ENCODE assay signal across 20 mouse cellular contexts in genomic region chr10:51869409-51869808, GRCm38 (mm10).
DNase-seq lines count a peak whose midpoint lies in the region; ATAC-seq and TF ChIP-seq lines count a peak whose summit lies in the region.
"Had no signal": no experiment of that assay in that cellular context is flagged by ENCODE, and none has a peak within 500 bp of the region (broad histone marks: within the 10 kb centered on the region; RNA-seq: fewer than 3 reads in every experiment).

No protein-coding gene starts in this region.

- DNase-seq in hindbrain, embryonic 10.5 days (ENCODE audit: low spot score): no peak
- no peak for DNase-seq in limb, embryonic 10.5 days (ENCODE audit: low spot score)
- DNase-seq in thymus, postnatal 0 days (ENCODE audit: low spot score): no peak
- DNase-seq in left cerebral cortex, adult 2 months (ENCODE audit: extremely low spot score in 1 of 2, low spot score in 2 of 2): no peak
- DNase-seq: adrenal gland, adult 2 months; adrenal gland, postnatal 10 days; adrenal gland, postnatal 25 days; cerebellum, adult 11-12 months; cerebellum, adult 2 months; cerebellum, adult 9-10 months; cerebellum, postnatal 10 days; cerebellum, postnatal 25 days; forebrain, postnatal 0 days had no signal

- no peak overlapping the region for H3K27ac ChIP-seq in hindbrain, embryonic 16.5 days (ENCODE audit: low read depth, low read length)
- H3K27ac ChIP-seq in hindbrain, embryonic 10.5 days: no peak overlapping the region
- H3K27ac ChIP-seq in limb, embryonic 12.5 days: no peak overlapping the region
- H3K27ac ChIP-seq in limb, embryonic 10.5 days: no peak overlapping the region
- H3K27ac ChIP-seq in limb, embryonic 13.5 days: no peak overlapping the region
- H3K27ac ChIP-seq in left cerebral cortex, adult 2 months: no peak overlapping the region
- H3K27ac ChIP-seq: embryonic facial prominence, embryonic 13.5 days; forebrain, embryonic 13.5 days; forebrain, embryonic 15.5 days had no signal

- WGBS in hindbrain, embryonic 16.5 days: 81% methylated on average over 3 of the region's 3 CpGs
- 86% methylated on average over 3 of the region's 3 CpGs for WGBS in hindbrain, embryonic 10.5 days
- 51% methylated on average over 3 of the region's 3 CpGs for WGBS in limb, embryonic 12.5 days
- 78% methylated on average over 3 of the region's 3 CpGs for WGBS in limb, embryonic 10.5 days
- 50% methylated on average over 3 of the region's 3 CpGs for WGBS in limb, embryonic 13.5 days

- no peak for TF ChIP-seq CTCF in left cerebral cortex, adult 2 months (IDR thresholded peaks at IDR 0.05)

- ATAC-seq in hindbrain, embryonic 16.5 days: peak; percentile 27; the same call in 1 of the 2 replicates
- ATAC-seq in limb, embryonic 12.5 days (ENCODE audit: insufficient number of reproducible peaks, insufficient read depth, low FRiP score, low TSS enrichment, low read depth): peak; percentile 63; the same call in 1 of the 2 replicates
- peak; percentile 61 for ATAC-seq in limb, embryonic 13.5 days (ENCODE audit: low FRiP score, low read depth)
- ATAC-seq: forebrain, embryonic 13.5 days; forebrain, embryonic 15.5 days; forebrain, postnatal 0 days had no signal

- intact Hi-C loops in left cerebral cortex, adult 2 months (cut with DNase I): no loop called here

- no peaks in the 10 kb centered on the region for H3K36me3 ChIP-seq in hindbrain, embryonic 16.5 days (ENCODE audit: control insufficient read depth, insufficient read depth, low read length)
- H3K36me3 ChIP-seq in hindbrain, embryonic 10.5 days: no peaks in the 10 kb centered on the region
- no peaks in the 10 kb centered on the region for H3K36me3 ChIP-seq in limb, embryonic 12.5 days
- no peaks in the 10 kb centered on the region for H3K36me3 ChIP-seq in limb, embryonic 10.5 days
- no peaks in the 10 kb centered on the region for H3K36me3 ChIP-seq in limb, embryonic 13.5 days
- H3K36me3 ChIP-seq in myocyte (ENCODE audit: control insufficient read depth, insufficient read depth): no peaks in the 10 kb centered on the region
- H3K36me3 ChIP-seq: embryonic facial prominence, embryonic 13.5 days; forebrain, embryonic 15.5 days had no signal

- H3K27me3 ChIP-seq in hindbrain, embryonic 16.5 days (replicated peaks; ENCODE audit: control insufficient read depth, insufficient read depth, low read length): no peaks in the 10 kb centered on the region
- H3K27me3 ChIP-seq in hindbrain, embryonic 10.5 days (ENCODE audit: insufficient read depth, poor library complexity, severe bottlenecking): no peaks in the 10 kb centered on the region
- H3K27me3 ChIP-seq in limb, embryonic 12.5 days: no peaks in the 10 kb centered on the region
- no peaks in the 10 kb centered on the region for H3K27me3 ChIP-seq in limb, embryonic 10.5 days (ENCODE audit: low read depth, poor library complexity, severe bottlenecking)
- no peaks in the 10 kb centered on the region for H3K27me3 ChIP-seq in limb, embryonic 13.5 days
- H3K27me3 ChIP-seq in myocyte (ENCODE audit: control insufficient read depth, insufficient read depth, insufficient read length): no peaks in the 10 kb centered on the region
- H3K27me3 ChIP-seq: embryonic facial prominence, embryonic 13.5 days; forebrain, embryonic 13.5 days; forebrain, embryonic 15.5 days had no signal

- H3K4me2 ChIP-seq in hindbrain, embryonic 16.5 days (ENCODE audit: low read length): no peak overlapping the region
- no peak overlapping the region for H3K4me2 ChIP-seq in limb, embryonic 12.5 days
- no peak overlapping the region for H3K4me2 ChIP-seq in limb, embryonic 13.5 days (replicated peaks)
- no peak overlapping the region for H3K4me2 ChIP-seq in myocyte (ENCODE audit: low read depth)
- H3K4me2 ChIP-seq: embryonic facial prominence, embryonic 13.5 days; forebrain, embryonic 13.5 days; forebrain, embryonic 15.5 days had no signal

- no peaks in the 10 kb centered on the region for H3K9me3 ChIP-seq in hindbrain, embryonic 16.5 days (ENCODE audit: control insufficient read depth, low read length)
- no peaks in the 10 kb centered on the region for H3K9me3 ChIP-seq in hindbrain, embryonic 10.5 days
- H3K9me3 ChIP-seq in limb, embryonic 12.5 days: no peaks in the 10 kb centered on the region
- H3K9me3 ChIP-seq in limb, embryonic 10.5 days (replicated peaks): no peaks in the 10 kb centered on the region
- no peaks in the 10 kb centered on the region for H3K9me3 ChIP-seq in limb, embryonic 13.5 days
- H3K9me3 ChIP-seq: embryonic facial prominence, embryonic 13.5 days; forebrain, embryonic 13.5 days; forebrain, embryonic 15.5 days had no signal

- no peak for TF ChIP-seq POLR2A in myocyte (IDR thresholded peaks at IDR 0.05; ENCODE audit: insufficient read length, low read depth)

- H3K4me1 ChIP-seq in hindbrain, embryonic 16.5 days (ENCODE audit: control insufficient read depth, insufficient read depth, low read depth, low read length): no peaks in the 10 kb centered on the region
- H3K4me1 ChIP-seq in hindbrain, embryonic 10.5 days (replicated peaks): no peaks in the 10 kb centered on the region
- no peaks in the 10 kb centered on the region for H3K4me1 ChIP-seq in limb, embryonic 12.5 days (replicated peaks)
- no peaks in the 10 kb centered on the region for H3K4me1 ChIP-seq in limb, embryonic 10.5 days
- H3K4me1 ChIP-seq in limb, embryonic 13.5 days: no peaks in the 10 kb centered on the region
- H3K4me1 ChIP-seq: embryonic facial prominence, embryonic 13.5 days; forebrain, embryonic 13.5 days; forebrain, embryonic 15.5 days had no signal

- no peak overlapping the region for H3K4me3 ChIP-seq in hindbrain, embryonic 16.5 days (ENCODE audit: low read length)
- no peak overlapping the region for H3K4me3 ChIP-seq in hindbrain, embryonic 10.5 days
- H3K4me3 ChIP-seq in limb, embryonic 12.5 days (replicated peaks): no peak overlapping the region
- no peak overlapping the region for H3K4me3 ChIP-seq in limb, embryonic 10.5 days
- H3K4me3 ChIP-seq in limb, embryonic 13.5 days: no peak overlapping the region
- no peak overlapping the region for H3K4me3 ChIP-seq in myocyte
- no peak overlapping the region for H3K4me3 ChIP-seq in left cerebral cortex, adult 2 months
- H3K4me3 ChIP-seq: embryonic facial prominence, embryonic 13.5 days; forebrain, embryonic 13.5 days; forebrain, embryonic 15.5 days had no signal

- no peak overlapping the region for H3ac ChIP-seq in myocyte (ENCODE audit: control insufficient read depth, insufficient read length)

- no peak overlapping the region for H3K9ac ChIP-seq in hindbrain, embryonic 16.5 days (ENCODE audit: low read depth, low read length)
- H3K9ac ChIP-seq in limb, embryonic 12.5 days (replicated peaks): no peak overlapping the region
- H3K9ac ChIP-seq in limb, embryonic 13.5 days: no peak overlapping the region
- H3K9ac ChIP-seq: embryonic facial prominence, embryonic 13.5 days; forebrain, embryonic 13.5 days; forebrain, embryonic 15.5 days; forebrain, postnatal 0 days had no signal

- H3K79me2 ChIP-seq in myocyte (ENCODE audit: control insufficient read depth, insufficient read depth): no peaks in the 10 kb centered on the region

TF ChIP-seq in myocyte, 11 proteins besides CTCF, POLR2A, EP300 and RAD21:
- TF ChIP-seq USF1 (IDR thresholded peaks at IDR 0.05; ENCODE audit: low read depth) (no peak), POLR2AphosphoS2 (IDR thresholded peaks at IDR 0.05; ENCODE audit: insufficient read length, low read depth) (no peak), TCF3 (IDR thresholded peaks at IDR 0.05; ENCODE audit: insufficient read length, low read depth) (no peak), MAX (IDR thresholded peaks at IDR 0.05; ENCODE audit: low read depth) (no peak), MYOD1 (IDR thresholded peaks at IDR 0.05; ENCODE audit: control insufficient read depth in 1 of 3, insufficient read length in 2 of 3, low read depth in 2 of 3) (peak in 1 of 3 experiments; percentile 23), REST (IDR thresholded peaks at IDR 0.05; ENCODE audit: insufficient read depth, insufficient read length) (no peak), SRF (IDR thresholded peaks at IDR 0.05; ENCODE audit: control insufficient read depth, insufficient read length, low read depth) (no peak), MYOG (IDR thresholded peaks at IDR 0.05; ENCODE audit: control insufficient read depth in 1 of 3, insufficient read depth in 1 of 3, insufficient read length in 2 of 3, low read depth in 2 of 3) (no peak), TCF12 (IDR thresholded peaks at IDR 0.05; ENCODE audit: insufficient read depth, poor library complexity, severe bottlenecking) (peak; percentile 16)
